Mouse (Mus musculus) limb, embryonic 14.5 days (tissue): Measurements from ENCODE around the gene Cuedc1. TPM values are rescaled to one million over a fixed set of nuclear protein-coding genes. Genes with fewer than 3 reads are reported as not detected.

Source experiments
- ATAC-seq: fragments of 200-750 bp; cut with Nextera tagmentation; 2 replicates; pipeline ENCODE4 v1.8.0; 2017; ENCODE audit warnings: low read depth, moderate number of reproducible peaks, moderate TSS enrichment; ENCODE audit not compliant: low FRiP score
- DNase-seq: peaks from one replicate; pipeline ENCODE4 v3.0.0-alpha.2; 2015; ENCODE audit warnings: low spot score
- H3K27ac ChIP-seq: fragments of 300-500 bp; sonication (generic); replicated peaks from 2 replicates; pipeline ENCODE4 v1.5.1; 2014; ENCODE audit warnings: low read depth, mild to moderate bottlenecking, low read length, moderate library complexity, mixed read lengths
- H3K27me3 ChIP-seq: fragments of 300-500 bp; sonication (generic); 2 replicates; pipeline ENCODE4 v1.6.1; 2014; ENCODE audit warnings: low read length, mixed read lengths; ENCODE audit not compliant: control insufficient read depth, insufficient read depth
- H3K36me3 ChIP-seq: fragments of 300-500 bp; sonication (generic); 2 replicates; pipeline ENCODE4 v1.6.1; 2014; ENCODE audit warnings: mild to moderate bottlenecking, low read length, moderate library complexity, mixed read lengths; ENCODE audit not compliant: control insufficient read depth, insufficient read depth
- H3K4me1 ChIP-seq: fragments of 300-500 bp; sonication (generic); 2 replicates; pipeline ENCODE4 v1.6.1; 2014; ENCODE audit warnings: antibody characterized with exemption, low read length, mixed read lengths; ENCODE audit not compliant: control insufficient read depth, insufficient read depth
- H3K4me2 ChIP-seq: fragments of 300-500 bp; sonication (generic); replicated peaks from 2 replicates; pipeline ENCODE4 v1.6.1; 2014; ENCODE audit warnings: low read depth, mild to moderate bottlenecking, low read length, moderate library complexity; ENCODE audit not compliant: severe bottlenecking
- H3K4me3 ChIP-seq: fragments of 300-500 bp; sonication (generic); replicated peaks from 2 replicates; pipeline ENCODE4 v1.5.1; 2014; ENCODE audit warnings: low read length
- H3K9ac ChIP-seq: fragments of 300-500 bp; sonication (generic); 2 replicates; pipeline ENCODE4 v1.6.1; 2014; ENCODE audit warnings: mild to moderate bottlenecking, low read depth, low read length, moderate library complexity; ENCODE audit not compliant: severe bottlenecking
- H3K9me3 ChIP-seq: fragments of 300-500 bp; sonication (generic); 2 replicates; pipeline ENCODE4 v1.6.1; 2016; ENCODE audit warnings: low read length; ENCODE audit not compliant: control insufficient read depth
- POLR2A ChIP-seq: fragments of 200-500 bp; IDR thresholded peaks from 2 replicates; pipeline ENCODE4 v1.8.0; 2012; ENCODE audit warnings: inconsistent platforms, mild to moderate bottlenecking, moderate library complexity, borderline replicate concordance; ENCODE audit not compliant: insufficient read depth, insufficient read length; ENCODE audit errors: extremely low read depth
- WGBS: fragments of 180-500 bp; shearing (Covaris S2); extraction: QIAGEN DNeasy Blood & Tissue Kit; methylation state at CpG from one replicate; pipeline ENCODE4 v1.1.7; 2014; 5-methylcytosine and 5-hydroxymethylcytosine counted together
- polyA plus RNA-seq, 2 experiments: library from polyadenylated mRNA; depleted of rRNA in 1 of 2; stranded (reverse) in 1 of 2; unstranded in 1 of 2; fragments of >200 nt; fragmentation: Nextera tagmentation in 1 of 2; extraction: Ambion mirVana in 1 of 2; gene quantifications; 2 replicates each; pipeline versions ENCODE4 v1.2.1 to v1.2.3; 2012 to 2014

The Cuedc1 gene
- polyA plus RNA-seq, 2 experiments: 20.9 to 40.6 TPM

DNA sequence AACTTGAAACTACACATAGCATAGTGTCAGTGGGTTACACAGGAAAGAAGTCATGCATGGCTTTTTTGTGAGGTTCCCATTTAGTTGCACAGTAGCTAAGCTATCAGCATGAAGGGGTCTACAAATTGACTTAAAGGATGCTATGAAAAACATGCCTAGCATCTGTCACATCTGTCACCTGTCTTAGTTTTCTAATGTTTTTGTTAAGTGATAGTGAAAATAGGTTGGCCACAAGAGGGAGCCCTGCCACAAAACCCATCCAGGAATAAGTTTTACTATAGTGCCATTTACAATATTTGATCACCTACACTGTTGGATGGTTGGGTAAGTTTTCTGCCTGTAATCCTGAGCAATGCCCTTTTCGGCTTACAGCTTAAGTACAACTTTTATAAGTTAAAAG lies 43.3 kb upstream of the Cuedc1 start:
- H3K27ac ChIP-seq: no peak overlapping the region
- H3K9me3 ChIP-seq: no peaks in the 10 kb centered on the region
- peaks cover 12% of the 10 kb centered on the region for H3K4me1 ChIP-seq
- H3K27me3 ChIP-seq: no peaks in the 10 kb centered on the region
- H3K36me3 ChIP-seq: peaks cover 36% of the 10 kb centered on the region
- ATAC-seq (no peak), DNase-seq (peak; percentile 62)
- no peak overlapping the region for H3K9ac ChIP-seq
- 86% methylated on average over 1 of the region's 1 CpGs for WGBS
- no peak overlapping the region for H3K4me2 ChIP-seq
- no peak overlapping the region for H3K4me3 ChIP-seq
- TF ChIP-seq POLR2A: no peak

DNA sequence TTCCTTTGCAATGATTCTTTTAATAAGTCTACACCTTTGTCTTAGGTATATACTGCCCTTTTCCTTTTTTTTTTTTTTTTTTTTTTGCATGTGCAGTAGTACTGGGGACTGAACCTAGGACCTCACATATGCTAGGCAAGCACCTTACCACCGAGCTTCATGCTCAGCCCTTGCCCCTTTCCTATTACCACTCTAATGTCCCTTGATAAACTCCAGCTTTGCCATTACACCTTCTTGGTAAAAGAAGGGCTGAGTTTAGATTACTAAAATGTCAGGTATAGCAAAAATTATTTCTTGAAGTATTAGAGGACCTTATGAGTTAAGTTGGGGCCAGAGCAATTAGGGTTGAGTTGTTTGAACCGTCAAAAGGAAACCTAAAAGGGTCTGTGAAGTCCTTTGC lies 42.1 kb upstream of the Cuedc1 start:
- H3K9me3 ChIP-seq: no peaks in the 10 kb centered on the region
- DNase-seq (no peak), ATAC-seq (no peak)
- no peak overlapping the region for H3K4me3 ChIP-seq
- no peak for TF ChIP-seq POLR2A
- 81% methylated on average over 2 of the region's 2 CpGs for WGBS
- H3K9ac ChIP-seq: no peak overlapping the region
- no peak overlapping the region for H3K27ac ChIP-seq
- H3K4me2 ChIP-seq: no peak overlapping the region
- peaks cover 4% of the 10 kb centered on the region; the same call in 1 of the 2 replicates for H3K4me1 ChIP-seq
- no peaks in the 10 kb centered on the region for H3K27me3 ChIP-seq
- peaks cover 25% of the 10 kb centered on the region for H3K36me3 ChIP-seq

DNA sequence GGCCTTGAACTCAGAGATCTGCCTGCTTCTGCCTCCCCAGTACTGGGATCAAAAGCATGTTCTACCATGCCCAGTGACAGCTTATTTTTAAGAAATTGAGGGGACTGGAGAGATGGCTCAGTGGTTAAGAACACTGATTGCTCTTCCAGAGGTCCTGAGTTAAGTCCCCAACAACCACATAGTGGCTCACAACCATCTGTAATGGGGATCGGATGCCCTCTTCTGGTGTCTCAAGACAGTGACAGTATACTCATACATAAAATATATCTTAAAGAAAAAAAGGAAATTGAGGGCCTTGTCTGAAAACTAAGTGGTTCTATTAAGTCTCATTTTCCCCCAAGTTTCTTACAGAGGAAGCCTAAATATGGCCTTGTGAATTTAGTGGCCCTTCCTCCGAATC lies 40.1 kb upstream of the Cuedc1 start:
- no peak for ATAC-seq
- WGBS: 69% methylated on average over 2 of the region's 2 CpGs

DNA sequence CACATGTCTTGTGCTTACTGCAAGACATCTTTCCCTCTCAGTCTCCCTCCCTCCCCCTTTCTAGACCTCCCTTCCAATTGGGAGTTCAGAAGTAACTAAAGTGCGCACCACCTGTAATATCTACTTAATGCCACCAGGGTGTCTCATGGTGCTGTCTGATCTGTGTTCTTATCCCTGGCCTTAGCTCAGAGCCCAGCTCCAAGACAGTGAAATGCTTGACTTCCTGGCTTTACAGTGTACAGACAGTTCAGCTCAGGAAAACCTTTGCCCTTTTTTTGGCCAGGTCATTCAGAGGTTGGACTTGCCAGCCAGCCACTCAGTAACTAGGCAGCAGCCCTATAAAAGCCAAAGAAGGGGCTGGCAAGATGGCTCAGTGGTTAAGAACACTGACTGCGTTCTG lies 38.7 kb upstream of the Cuedc1 start:
- no peak overlapping the region for H3K4me2 ChIP-seq
- no peak overlapping the region for H3K4me3 ChIP-seq

More for the DNA sequence above, 40.1 kb upstream of the Cuedc1 start:
- Histone ChIP-seq H3K27me3 (no peaks in the 10 kb centered on the region), H3K4me1 (no peaks in the 10 kb centered on the region), H3K9ac (no peak overlapping the region), H3K4me2 (no peak overlapping the region), H3K36me3 (peaks cover 11% of the 10 kb centered on the region), H3K4me3 (no peak overlapping the region), H3K27ac (no peak overlapping the region), H3K9me3 (no peaks in the 10 kb centered on the region)
- no peak for TF ChIP-seq POLR2A
- no peak for DNase-seq

DNA sequence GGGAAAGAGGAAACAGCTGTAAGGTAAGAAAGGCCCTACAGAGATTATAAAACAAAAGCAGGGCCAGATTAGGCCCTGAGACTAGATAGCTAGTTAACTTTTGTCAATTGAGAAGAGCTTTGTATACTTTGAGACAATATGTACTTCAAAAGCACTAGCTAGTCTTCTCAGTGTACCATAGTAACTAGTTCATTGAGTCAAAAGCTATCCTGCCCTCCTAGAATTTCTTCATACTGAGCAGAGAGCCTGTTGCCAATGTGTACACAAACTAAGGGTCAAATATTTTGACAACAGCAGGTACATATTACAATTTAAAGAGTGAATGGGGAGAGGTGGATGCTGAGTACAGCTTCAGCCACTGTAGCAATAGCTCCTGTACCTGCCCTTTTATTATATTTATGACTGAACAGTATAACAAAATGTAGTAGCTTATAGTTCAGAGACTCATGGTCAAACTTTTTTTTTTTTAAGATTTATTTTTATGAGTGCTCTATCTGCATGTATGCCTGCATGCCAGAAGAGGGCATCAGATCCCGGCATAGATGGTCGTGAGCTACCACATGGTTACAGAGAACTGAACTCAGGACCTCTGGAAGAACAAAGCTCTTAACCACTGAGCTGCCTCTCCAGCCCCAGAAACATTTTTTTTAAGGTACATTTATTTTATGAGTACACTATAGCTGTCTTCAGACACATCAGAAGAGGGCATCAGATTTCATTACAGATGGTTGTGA lies 35.8 kb upstream of the Cuedc1 start:
- DNase-seq (no peak), ATAC-seq (no peak)
- Histone ChIP-seq H3K36me3 (no peaks in the 10 kb centered on the region), H3K4me2 (no peak overlapping the region), H3K9me3 (no peaks in the 10 kb centered on the region), H3K4me1 (peaks cover 1% of the 10 kb centered on the region; the same call in 1 of the 2 replicates), H3K27me3 (no peaks in the 10 kb centered on the region), H3K27ac (no peak overlapping the region), H3K4me3 (no peak overlapping the region), H3K9ac (no peak overlapping the region)
- WGBS: 71% methylated on average over 2 of the region's 2 CpGs
- TF ChIP-seq POLR2A: no peak

More for the DNA sequence above, 38.7 kb upstream of the Cuedc1 start:
- Histone ChIP-seq H3K9ac (no peak overlapping the region), H3K9me3 (no peaks in the 10 kb centered on the region), H3K27me3 (no peaks in the 10 kb centered on the region), H3K27ac (no peak overlapping the region), H3K4me1 (no peaks in the 10 kb centered on the region), H3K36me3 (peaks cover 5% of the 10 kb centered on the region; the same call in 1 of the 2 replicates)
- ATAC-seq: peak; percentile 71
- DNase-seq: peak; percentile 84
- WGBS: 49% methylated on average over 2 of the region's 2 CpGs
- no peak for TF ChIP-seq POLR2A

DNA sequence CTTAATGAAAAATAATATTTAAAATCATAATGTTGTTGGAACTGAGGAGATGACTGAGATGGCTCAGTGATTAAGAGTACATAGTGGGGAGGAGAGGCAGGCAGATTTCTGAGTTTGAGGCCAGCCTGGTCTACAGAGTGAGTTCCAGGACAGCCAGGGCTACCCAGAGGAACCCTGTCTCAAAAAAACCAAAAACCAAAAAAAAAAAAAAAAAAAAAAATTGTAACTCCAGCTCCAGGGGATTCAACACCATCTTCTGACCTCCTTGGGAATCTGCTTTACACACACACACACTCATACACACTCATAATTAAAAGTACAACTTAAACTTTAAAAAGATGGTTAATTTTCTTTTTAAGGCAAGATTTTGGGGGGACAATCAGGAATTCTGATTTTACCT lies 32.1 kb upstream of the Cuedc1 start:
- TF ChIP-seq POLR2A: no peak
- Histone ChIP-seq H3K27me3 (no peaks in the 10 kb centered on the region), H3K4me3 (no peak overlapping the region), H3K27ac (no peak overlapping the region), H3K36me3 (no peaks in the 10 kb centered on the region), H3K9me3 (no peaks in the 10 kb centered on the region), H3K4me2 (no peak overlapping the region), H3K4me1 (peaks cover 13% of the 10 kb centered on the region), H3K9ac (no peak overlapping the region)
- DNase-seq (no peak), ATAC-seq (no peak)
